Mouse (Mus musculus): ENCODE data around the gene Ddx58.

The Ddx58 gene

GRCm38 (mm10) chr4:40239409-40240271, at the start of gene Ddx58:
Gene Ddx58 (minus strand): TSS chr4:40239828.
- no peak for DNase-seq (ENCODE audit: low spot score in 2 of 2)

GRCm38 (mm10) chr4:40289046-40289445, 49.4 kb upstream of the Ddx58 start:
- DNase-seq (ENCODE audit: low spot score in 2 of 2): no peak

GRCm38 (mm10) chr4:40287415-40287814, 47.8 kb upstream of the Ddx58 start:
- DNase-seq (ENCODE audit: low spot score in 2 of 2): no peak

GRCm38 (mm10) chr4:40285582-40285981, 46.0 kb upstream of the Ddx58 start:
- peak in 1 of 2 experiments; percentile 59 for DNase-seq (ENCODE audit: low spot score in 2 of 2)

GRCm38 (mm10) chr4:40279276-40279900, 39.8 kb upstream of the Ddx58 start, which contains the start of gene Ndufb6:
Gene Ndufb6 (minus strand): TSS chr4:40279421.
- DNase-seq (ENCODE audit: low spot score in 2 of 2): peak; percentile 95 to 98

- DNase-seq (ENCODE audit: low spot score in 2 of 2): no peak
These were observed 39.2 kb upstream of the Ddx58 start for GRCm38 (mm10) chr4:40278880-40279275.

- peak; percentile 74 to 88 for DNase-seq (ENCODE audit: low spot score in 2 of 2)
These were observed 29.9 kb upstream of the Ddx58 start, which contains the start of the genes Smim27 and Topors for GRCm38 (mm10) chr4:40269430-40270032. Gene Smim27 (plus strand): TSS chr4:40269579. Gene Topors (minus strand): TSS chr4:40269850.

GRCm38 (mm10) chr4:40268835-40269234, 29.2 kb upstream of the Ddx58 start:
- no peak for DNase-seq (ENCODE audit: low spot score in 2 of 2)

- peak; percentile 89 for DNase-seq (ENCODE audit: low spot score in 2 of 2)
These were observed 28.7 kb upstream of the Ddx58 start for GRCm38 (mm10) chr4:40268204-40268813.

- no peak for DNase-seq (ENCODE audit: low spot score in 2 of 2)
These were observed 28.1 kb upstream of the Ddx58 start for GRCm38 (mm10) chr4:40267681-40268080.

GRCm38 (mm10) chr4:40264321-40264720, 24.7 kb upstream of the Ddx58 start:
- no peak for DNase-seq (ENCODE audit: low spot score in 2 of 2)

GRCm38 (mm10) chr4:40254385-40255103, 14.9 kb upstream of the Ddx58 start:
- DNase-seq (ENCODE audit: low spot score in 2 of 2): no peak

- no peak for DNase-seq (ENCODE audit: low spot score in 2 of 2)
These were observed 14.1 kb upstream of the Ddx58 start for GRCm38 (mm10) chr4:40253766-40254165.

- no peak for DNase-seq (ENCODE audit: low spot score in 2 of 2)
These were observed 11.4 kb upstream of the Ddx58 start for GRCm38 (mm10) chr4:40250984-40251383.

- no peak for DNase-seq (ENCODE audit: low spot score in 2 of 2)
These were observed 4.4 kb upstream of the Ddx58 start for GRCm38 (mm10) chr4:40244035-40244434.

- no peak for DNase-seq (ENCODE audit: low spot score in 2 of 2)
These were observed 3.4 kb upstream of the Ddx58 start for GRCm38 (mm10) chr4:40243006-40243405.

GRCm38 (mm10) chr4:40241928-40242327, 2.3 kb upstream of the Ddx58 start:
- DNase-seq (ENCODE audit: low spot score in 2 of 2): no peak

- no peak for DNase-seq (ENCODE audit: low spot score in 2 of 2)
These were observed 680 bp upstream of the Ddx58 start for GRCm38 (mm10) chr4:40240272-40240744.

GRCm38 (mm10) chr4:40238483-40239408, 882 bp downstream of the Ddx58 start:
- DNase-seq (ENCODE audit: low spot score in 2 of 2): no peak

GRCm38 (mm10) chr4:40236829-40237228, 2.8 kb downstream of the Ddx58 start:
- DNase-seq (ENCODE audit: low spot score in 2 of 2): no peak

Data from cerebellum, postnatal 4 days (tissue).